Mouse (Mus musculus): ENCODE results near the gene Asprv1. TPM values are rescaled to one million over a fixed set of nuclear protein-coding genes. Genes with fewer than 3 reads are reported as not detected.
A peak's percentile ranks its signal among the peaks of the same experiment; 100 is the strongest.

Gene Asprv1
- polyA plus RNA-seq, 1 experiment from 2014 or later, result 1.00 TPM

DNA sequence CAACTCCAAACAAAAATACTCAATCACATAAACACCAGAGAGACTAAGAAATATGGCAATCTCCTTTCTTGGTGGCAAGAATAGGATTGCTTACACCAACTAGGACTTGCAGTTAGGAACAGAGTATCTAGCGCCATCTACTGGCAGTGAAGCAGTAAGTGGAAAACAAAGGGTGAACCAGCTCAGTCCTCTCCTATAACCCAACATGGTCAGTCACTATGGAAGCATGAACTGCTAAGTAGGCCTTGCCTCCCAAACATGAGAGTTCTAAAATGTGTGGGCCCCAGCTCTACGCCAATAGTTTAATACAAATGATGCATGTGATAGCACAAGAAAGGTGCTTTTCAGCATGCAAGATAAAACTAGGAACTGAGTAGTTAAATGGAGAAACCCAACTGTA, 42.9 kb downstream of the Asprv1 start:
- Histone ChIP-seq H3K4me3 (no peak overlapping the region), H3K4me1 (replicated peaks) (peaks cover 30% of the 10 kb centered on the region), H3K27ac (replicated peaks) (peak overlapping the region; percentile 62; the same call in 1 of the 2 replicates), H3K27me3 (no peaks in the 10 kb centered on the region), H3K36me3 (peaks cover 38% of the 10 kb centered on the region), H3K9me3 (no peaks in the 10 kb centered on the region), H3K9ac (no peak overlapping the region), H3K4me2 (no peak overlapping the region)
- 20% methylated on average over 2 of the region's 2 CpGs for WGBS
- no peak for ATAC-seq (ENCODE audit: low FRiP score, low read depth)

GRCm38 (mm10) chr6:86678341-86678740, 50.4 kb downstream of the Asprv1 start:
- no peak overlapping the region for H3K4me3 ChIP-seq
- H3K27me3 ChIP-seq, result no peaks in the 10 kb centered on the region
- H3K4me2 ChIP-seq, result no peak overlapping the region
- H3K27ac ChIP-seq (replicated peaks), result no peak overlapping the region
- no peaks in the 10 kb centered on the region for H3K9me3 ChIP-seq
- ATAC-seq (ENCODE audit: low FRiP score, low read depth), result no peak
- peaks cover 2% of the 10 kb centered on the region for H3K4me1 ChIP-seq (replicated peaks)
- no peak overlapping the region for H3K9ac ChIP-seq
- WGBS, result 78% methylated on average over 6 of the region's 6 CpGs
- peaks cover 88% of the 10 kb centered on the region for H3K36me3 ChIP-seq

Other genes with a start within 250 kb of the Asprv1 start
- gene Pcyox1, start 231.0 kb upstream of the Asprv1 start, polyA plus RNA-seq (2015; fragmentation: Nextera tagmentation; extraction: Ambion mirVana), result 84.7 and 90.1 TPM in 2 replicates
- 275 and 283 TPM in 2 replicates for gene Tia1, start 223.9 kb upstream of the Asprv1 start, polyA plus RNA-seq (2015; fragmentation: Nextera tagmentation; extraction: Ambion mirVana)
- 1.2 TPM in 2 replicates for gene Gm44790, start 201.5 kb upstream of the Asprv1 start, polyA plus RNA-seq (2015; fragmentation: Nextera tagmentation; extraction: Ambion mirVana)
- 23.7 and 25.7 TPM in 2 replicates for gene C87436, start 189.8 kb upstream of the Asprv1 start, polyA plus RNA-seq (2015; fragmentation: Nextera tagmentation; extraction: Ambion mirVana)
- 341 and 351 TPM in 2 replicates for gene Pcbp1, start 101.8 kb upstream of the Asprv1 start, polyA plus RNA-seq (2015; fragmentation: Nextera tagmentation; extraction: Ambion mirVana)
- 18.5 and 18.7 TPM in 2 replicates for gene Mxd1, start 41.0 kb downstream of the Asprv1 start, polyA plus RNA-seq (2015; fragmentation: Nextera tagmentation; extraction: Ambion mirVana)
- gene Snrnp27, start 56.4 kb downstream of the Asprv1 start, polyA plus RNA-seq (2015; fragmentation: Nextera tagmentation; extraction: Ambion mirVana), result 84.6 and 94.0 TPM in 2 replicates
- gene Gmcl1, start 105.2 kb downstream of the Asprv1 start, polyA plus RNA-seq (2015; fragmentation: Nextera tagmentation; extraction: Ambion mirVana), result 36.1 and 36.4 TPM in 2 replicates
- gene Anxa4, start 165.4 kb downstream of the Asprv1 start, polyA plus RNA-seq (2015; fragmentation: Nextera tagmentation; extraction: Ambion mirVana), result 4.6 and 7.4 TPM in 2 replicates
- gene Aak1, start 221.4 kb downstream of the Asprv1 start, polyA plus RNA-seq (2015; fragmentation: Nextera tagmentation; extraction: Ambion mirVana), result 43.7 and 45.1 TPM in 2 replicates

Data from hindbrain, embryonic 15.5 days (tissue).